Mouse (Mus musculus) forebrain, embryonic 12.5 days (tissue): Measurements from ENCODE around the gene Boc. TPM values are rescaled to one million over a fixed set of nuclear protein-coding genes. Genes with fewer than 3 reads are reported as not detected.

Experiments
- microRNA-seq: library from miRNA; unstranded; fragments of <30 nt; microRNA quantifications from one replicate; pipeline ENCODE4, GENCODE M21; 2017
- polyA plus RNA-seq: library from polyadenylated mRNA; unstranded; fragments of >200 nt; fragmentation: Nextera tagmentation; extraction: Ambion mirVana; gene quantifications from 2 replicates; pipeline ENCODE4 v1.2.1, GENCODE M21; 2016

Boc gene
- polyA plus RNA-seq, 1 experiment from 2014 or later = 28.3 TPM

Small RNAs within 50 kb of the gene (microRNA-seq; reads per million reads assigned to microRNA genes)
- 20.1 reads per million, percentile 34 among the genes with 10 or more reads in this experiment for gene Mir3081

Other genes starting within 250 kb of the Boc start
- gene Sidt1, start 225.7 kb downstream of the Boc start, polyA plus RNA-seq = 0.14 and 0.23 TPM in 2 replicates
- 36.6 and 37.8 TPM in 2 replicates for gene Spice1, start 211.8 kb downstream of the Boc start, polyA plus RNA-seq
- gene Cfap44, start 164.1 kb downstream of the Boc start, polyA plus RNA-seq = 2.4 and 3.1 TPM in 2 replicates
- gene Nepro, start 165.4 kb upstream of the Boc start, polyA plus RNA-seq = 9.9 and 10.4 TPM in 2 replicates
- gene Gtpbp8, start 187.5 kb upstream of the Boc start, polyA plus RNA-seq = 33.1 and 36.8 TPM in 2 replicates
- 0.47 and 0.49 TPM in 2 replicates for gene Cd200r1, start 206.8 kb upstream of the Boc start, polyA plus RNA-seq